ENCODE assay signal across 9 mouse cellular contexts in genomic region chr10:85927676-85928445, GRCm38 (mm10). TPM values are rescaled to one million over a fixed set of nuclear protein-coding genes. Genes with fewer than 3 reads are reported as not detected.
A peak's percentile ranks its signal among the peaks of the same experiment; 100 is the strongest.
DNase-seq lines count a peak whose midpoint lies in the region; ATAC-seq lines count a peak whose summit lies in the region.
"Had no signal": no experiment of that assay in that cellular context is flagged by ENCODE, and none has a peak within 500 bp of the region (broad histone marks: within the 10 kb centered on the region; RNA-seq: fewer than 3 reads in every experiment).

Gene Ascl4, plus strand, starts transcription at chr10:85927681.

- peak within 1 kb of the TSS; percentile 79 for H3K27ac ChIP-seq in hindbrain, embryonic 10.5 days
- H3K27ac ChIP-seq in limb, embryonic 10.5 days, result peak within 1 kb of the TSS; percentile 43; the same call in 1 of the 2 replicates
- H3K27ac ChIP-seq in midbrain, embryonic 15.5 days, result peak within 1 kb of the TSS; percentile 66
- H3K27ac ChIP-seq: macrophage had no signal

- H3K9me3 ChIP-seq in hindbrain, embryonic 10.5 days, result no peaks in the 10 kb centered on the region
- no peaks in the 10 kb centered on the region for H3K9me3 ChIP-seq in limb, embryonic 10.5 days (replicated peaks)
- H3K9me3 ChIP-seq in midbrain, embryonic 15.5 days, result no peaks in the 10 kb centered on the region

- H3K4me2 ChIP-seq in midbrain, embryonic 15.5 days, result peak within 1 kb of the TSS; percentile 97

- no peaks in the 10 kb centered on the region for H3K36me3 ChIP-seq in hindbrain, embryonic 10.5 days
- H3K36me3 ChIP-seq in limb, embryonic 10.5 days, result no peaks in the 10 kb centered on the region
- no peaks in the 10 kb centered on the region for H3K36me3 ChIP-seq in midbrain, embryonic 15.5 days (replicated peaks)

- H3K9ac ChIP-seq in midbrain, embryonic 15.5 days, result peak within 1 kb of the TSS; percentile 65

- peaks cover 31% of the 10 kb centered on the region for H3K27me3 ChIP-seq in hindbrain, embryonic 10.5 days (ENCODE audit: insufficient read depth, poor library complexity, severe bottlenecking)
- H3K27me3 ChIP-seq in limb, embryonic 10.5 days (ENCODE audit: low read depth, poor library complexity, severe bottlenecking), result peaks cover 41% of the 10 kb centered on the region
- H3K27me3 ChIP-seq in midbrain, embryonic 15.5 days (replicated peaks), result 0 out of 2 replicates have a peak, but pooled peaks cover 4% of the 10 kb centered on the region

- DNase-seq in frontal cortex, postnatal 10 days (ENCODE audit: low spot score in 2 of 2), result no peak
- peak; percentile 53 for DNase-seq in CD4-positive, CD25-positive, alpha-beta regulatory T cell, adult 2 months (ENCODE audit: low read depth, low spot score)
- peak; percentile 42 for DNase-seq in hindbrain, embryonic 10.5 days (ENCODE audit: low spot score)
- peak; percentile 59 for DNase-seq in limb, embryonic 10.5 days (ENCODE audit: low spot score)
- no peak for DNase-seq in gastrocnemius, postnatal 25 days

- ATAC-seq in frontal cortex, adult (ENCODE audit: low TSS enrichment), result peak; percentile 45; the same call in 1 of the 2 replicates
- peak; percentile 30; the same call in 1 of the 2 replicates for ATAC-seq in common myeloid progenitor, adult 5-6 weeks (replicated peaks; ENCODE audit: low read depth, poor library complexity, severe bottlenecking)
- ATAC-seq in midbrain, embryonic 15.5 days (replicated peaks), result peak; percentile 16; the same call in 1 of the 2 replicates

- peaks cover 23% of the 10 kb centered on the region for H3K4me1 ChIP-seq in hindbrain, embryonic 10.5 days (replicated peaks)
- H3K4me1 ChIP-seq in limb, embryonic 10.5 days, result peaks cover 12% of the 10 kb centered on the region
- peaks cover 18% of the 10 kb centered on the region for H3K4me1 ChIP-seq in midbrain, embryonic 15.5 days

- WGBS in hindbrain, embryonic 10.5 days, result 2% methylated on average over 23 of the region's 23 CpGs
- 2% methylated on average over 23 of the region's 23 CpGs for WGBS in limb, embryonic 10.5 days
- WGBS in midbrain, embryonic 15.5 days, result 2% methylated on average over 23 of the region's 23 CpGs

- peak within 1 kb of the TSS; percentile 63 for H3K4me3 ChIP-seq in hindbrain, embryonic 10.5 days
- H3K4me3 ChIP-seq in limb, embryonic 10.5 days, result peak within 1 kb of the TSS; percentile 67
- H3K4me3 ChIP-seq in midbrain, embryonic 15.5 days, result peak within 1 kb of the TSS; percentile 66

RNA-seq across cellular contexts. Expression of gene Ascl4, which starts in this region (rescaled TPM):
- total RNA-seq in common myeloid progenitor, adult 5-6 weeks (2017), result not detected in 2 replicates
- 0.31 and 0.39 TPM in 2 replicates for polyA plus RNA-seq in hindbrain, embryonic 10.5 days (2016; fragmentation: Nextera tagmentation; extraction: Ambion mirVana)
- polyA plus RNA-seq in limb, embryonic 10.5 days (2016; fragmentation: Nextera tagmentation; extraction: Ambion mirVana), result 0.11 and 0.19 TPM in 2 replicates
- polyA plus RNA-seq in midbrain, embryonic 15.5 days (2015; fragmentation: Nextera tagmentation; extraction: Ambion mirVana), result 1.2 and 1.7 TPM in 2 replicates
- not detected for total RNA-seq in gastrocnemius, postnatal 25 days (2021)
- polyA plus RNA-seq: macrophage had no signal

Comparison
In these comparisons a context has a peak if more than half of its experiments do, and no peak if none do; other contexts are left out.
1. Peak in ATAC-seq in common myeloid progenitor, adult 5-6 weeks; RNA of the gene not detected or under 1 TPM.
2. Peak in DNase-seq, H3K4me3 ChIP-seq and H3K27ac ChIP-seq in hindbrain, embryonic 10.5 days; RNA of the gene not detected or under 1 TPM.
3. Peak in DNase-seq, H3K4me3 ChIP-seq and H3K27ac ChIP-seq in limb, embryonic 10.5 days; RNA of the gene not detected or under 1 TPM.